Mouse (Mus musculus) regulatory T cell (primary cell): ENCODE data around the gene Prg4.

ENCODE experiments used
- in situ Hi-C: fragments of 300-600 bp; cut with MboI, MseI; formaldehyde crosslinking; loops from one replicate; pipeline ENCODE4 v1.15.1; 2025; ENCODE audit warnings: high pct_unique_total_duplicates

Gene Prg4

GRCm38 (mm10) chr1:150407285-150407684 is 58.7 kb downstream of the Prg4 start:
- in situ Hi-C loops: loop anchor here (10.0 kb wide), 1 partner anchor 1168 kb away; the partner anchor contains the start of gene Fam129a

GRCm38 (mm10) chr1:150404555-150404954 is 61.4 kb downstream of the Prg4 start:
- in situ Hi-C loops: loop anchor here (10.0 kb wide), 1 partner anchor 1170 kb away; the partner anchor contains the start of gene Fam129a

GRCm38 (mm10) chr1:150403914-150404313 is 62.1 kb downstream of the Prg4 start:
- in situ Hi-C loops: loop anchor here (10.0 kb wide), 1 partner anchor 1171 kb away; the partner anchor contains the start of gene Fam129a
